Comparison of ENCODE assay signal across 9 mouse cellular contexts in the genomic region with DNA sequence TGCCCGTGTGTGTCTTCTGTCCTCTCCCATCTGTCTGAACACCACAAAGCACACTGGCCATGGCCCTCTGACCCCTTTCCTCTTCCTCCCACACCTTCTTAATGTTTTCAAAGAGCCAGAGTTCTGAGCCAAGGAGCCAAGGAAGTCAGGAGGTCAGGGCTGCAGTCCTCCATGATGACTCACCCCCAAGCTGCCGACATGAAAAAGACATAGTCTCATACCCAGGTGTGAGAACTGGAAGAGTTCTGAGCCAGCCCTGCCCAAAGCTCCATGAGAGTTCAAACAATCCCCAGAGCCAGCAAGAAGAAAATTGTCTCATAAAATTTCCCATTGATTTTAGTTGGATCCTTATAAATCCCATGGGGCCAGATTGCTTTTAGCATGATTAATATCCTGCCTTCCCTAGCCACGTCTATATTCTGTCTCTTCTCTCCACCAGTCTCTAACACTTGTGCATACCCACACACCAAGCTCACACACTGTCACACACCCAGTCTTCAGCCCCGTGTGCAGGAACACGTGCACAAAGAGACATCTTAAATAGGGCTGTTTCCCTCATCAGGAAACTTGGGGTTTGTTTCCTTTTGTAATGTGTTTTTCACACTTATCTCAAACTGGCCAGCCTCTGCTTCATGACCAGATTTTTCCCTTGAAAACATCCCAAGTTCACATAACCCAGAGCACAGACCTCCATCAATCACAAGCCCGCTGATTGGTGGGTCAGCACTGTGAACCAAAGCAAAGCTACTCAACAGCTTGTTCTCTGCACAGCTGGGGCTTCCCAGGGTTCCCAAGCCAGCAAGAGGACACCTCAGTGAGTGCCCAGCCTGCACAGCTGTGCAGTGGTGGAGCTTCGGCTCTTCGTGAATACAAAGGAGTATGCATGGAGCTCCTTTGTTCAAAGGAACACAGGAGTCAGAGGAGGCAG.
A peak's percentile ranks its signal among the peaks of the same experiment; 100 is the strongest.
DNase-seq lines count a peak whose midpoint lies in the region; ATAC-seq lines count a peak whose summit lies in the region.
"Had no signal": no experiment of that assay in that cellular context is flagged by ENCODE, and none has a peak within 500 bp of the region (broad histone marks: within the 10 kb centered on the region; RNA-seq: fewer than 3 reads in every experiment).

No protein-coding gene starts in this region.

- peak; percentile 45 for DNase-seq in neural tube, embryonic 10.5 days (ENCODE audit: extremely low spot score, low spot score)
- peak; percentile 73 for DNase-seq in kidney, postnatal 10 days
- DNase-seq in skeletal muscle tissue, adult 2 months (ENCODE audit: low read depth, low spot score), result peak; percentile 88
- no peak for DNase-seq in cerebellum, adult 9-11 months
- DNase-seq in left cerebral cortex, adult 9 months (ENCODE audit: low spot score in 2 of 2), result no peak

- 57% methylated on average over 8 of the region's 8 CpGs for WGBS in neural tube, embryonic 15.5 days
- WGBS in heart, embryonic 11.5 days (ENCODE audit: insufficient replicate concordance), result 44% methylated on average over 8 of the region's 8 CpGs

- H3K27me3 ChIP-seq in neural tube, embryonic 15.5 days (replicated peaks), result no peaks in the 10 kb centered on the region
- no peaks in the 10 kb centered on the region for H3K27me3 ChIP-seq in heart, embryonic 11.5 days (ENCODE audit: control insufficient read depth, insufficient read depth, low read length)

- H3K4me1 ChIP-seq in neural tube, embryonic 15.5 days, result peaks cover 5% of the 10 kb centered on the region; the same call in 1 of the 2 replicates
- H3K4me1 ChIP-seq in heart, embryonic 11.5 days (ENCODE audit: control insufficient read depth, insufficient read depth, low read length), result peaks cover 5% of the 10 kb centered on the region; the same call in 1 of the 2 replicates

- H3K9ac ChIP-seq in neural tube, embryonic 15.5 days (replicated peaks), result no peak overlapping the region
- H3K9ac ChIP-seq in heart, embryonic 11.5 days (ENCODE audit: low read depth, low read length), result no peak overlapping the region

- H3K4me3 ChIP-seq in neural tube, embryonic 15.5 days (replicated peaks), result no peak overlapping the region
- H3K4me3 ChIP-seq in heart, embryonic 11.5 days (ENCODE audit: low read depth, low read length), result no peak overlapping the region

- no peak for ATAC-seq in neural tube, embryonic 15.5 days (ENCODE audit: low FRiP score)
- no peak; the same call in 1 of the 2 replicates for ATAC-seq in heart, embryonic 11.5 days (replicated peaks; ENCODE audit: insufficient number of reproducible peaks, low FRiP score, low TSS enrichment)
- ATAC-seq in granulocyte monocyte progenitor cell, adult 5-6 weeks (replicated peaks; ENCODE audit: poor library complexity, severe bottlenecking), result no peak

- H3K9me3 ChIP-seq in neural tube, embryonic 15.5 days (replicated peaks), result no peaks in the 10 kb centered on the region
- no peaks in the 10 kb centered on the region for H3K9me3 ChIP-seq in heart, embryonic 11.5 days (replicated peaks; ENCODE audit: control insufficient read depth, low read length)

- H3K4me2 ChIP-seq in neural tube, embryonic 15.5 days, result no peak overlapping the region
- H3K4me2 ChIP-seq in heart, embryonic 11.5 days, result no peak overlapping the region

- H3K27ac ChIP-seq in neural tube, embryonic 15.5 days (replicated peaks), result no peak overlapping the region
- H3K27ac ChIP-seq in heart, embryonic 11.5 days (ENCODE audit: low read depth, low read length), result 0 out of 2 replicates have a peak overlapping the region, but pooled peaks have one; percentile 30
- H3K27ac ChIP-seq: macrophage had no signal

- H3K36me3 ChIP-seq in neural tube, embryonic 15.5 days, result no peaks in the 10 kb centered on the region
- H3K36me3 ChIP-seq in heart, embryonic 11.5 days (ENCODE audit: control insufficient read depth, insufficient read depth, low read length), result no peaks in the 10 kb centered on the region

Comparison
In these comparisons a context has a peak if more than half of its experiments do, and no peak if none do; other contexts are left out.
1. DNase-seq: peak in neural tube, embryonic 10.5 days (single experiment), kidney, postnatal 10 days (single experiment) and skeletal muscle tissue, adult 2 months (single experiment); none in cerebellum, adult 9-11 months (single experiment) and left cerebral cortex, adult 9 months (0 of 2).